Mouse (Mus musculus): ENCODE data around the gene Gm3045. TPM values are rescaled to one million over a fixed set of nuclear protein-coding genes. Genes with fewer than 3 reads are reported as not detected.

Gm3045 gene
- polyA plus RNA-seq, 1 experiment from 2014 or later, result not detected

DNA sequence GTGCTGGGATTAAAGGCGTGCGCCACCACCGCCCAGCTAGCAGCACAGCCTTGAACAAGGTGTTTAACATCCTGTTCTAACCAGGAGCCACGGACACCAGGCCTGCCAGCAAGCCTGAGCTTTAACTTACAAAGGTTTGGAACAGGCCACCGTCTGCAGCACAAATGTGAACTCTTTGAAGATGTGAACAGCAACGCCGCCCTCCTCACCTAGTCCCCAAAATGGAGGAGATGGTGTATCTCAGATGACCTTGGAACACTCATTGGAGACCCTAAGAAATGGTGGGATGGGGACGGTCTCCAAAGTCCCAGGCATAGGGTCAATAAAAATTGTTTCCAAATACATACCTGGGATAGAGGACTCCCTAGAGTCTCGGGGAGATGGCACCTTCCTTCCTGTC lies 46.3 kb downstream of the Gm3045 start:
- Histone ChIP-seq H3K9ac (replicated peaks; ENCODE audit: low read depth, low read length) (no peak overlapping the region), H3K4me2 (ENCODE audit: low read depth, low read length) (no peak overlapping the region), H3K27ac (ENCODE audit: low read depth, low read length) (no peak overlapping the region), H3K36me3 (ENCODE audit: control insufficient read depth, insufficient read depth, low read length) (no peaks in the 10 kb centered on the region), H3K27me3 (ENCODE audit: control insufficient read depth, insufficient read depth, low read length) (no peaks in the 10 kb centered on the region), H3K9me3 (ENCODE audit: control insufficient read depth, low read length) (no peaks in the 10 kb centered on the region), H3K4me3 (ENCODE audit: low read depth, low read length) (no peak overlapping the region), H3K4me1 (ENCODE audit: control insufficient read depth, insufficient read depth, low read length) (no peaks in the 10 kb centered on the region)
- 90% methylated on average over 9 of the region's 9 CpGs for WGBS
- ATAC-seq (ENCODE audit: low read depth), result no peak

GRCm38 (mm10) chr13:56475363-56475762 lies 49.0 kb downstream of the Gm3045 start:
- Histone ChIP-seq H3K4me3 (ENCODE audit: low read depth, low read length) (no peak overlapping the region), H3K36me3 (ENCODE audit: control insufficient read depth, insufficient read depth, low read length) (no peaks in the 10 kb centered on the region), H3K4me2 (ENCODE audit: low read depth, low read length) (no peak overlapping the region), H3K27ac (ENCODE audit: low read depth, low read length) (no peak overlapping the region), H3K27me3 (ENCODE audit: control insufficient read depth, insufficient read depth, low read length) (no peaks in the 10 kb centered on the region), H3K9ac (replicated peaks; ENCODE audit: low read depth, low read length) (no peak overlapping the region), H3K4me1 (ENCODE audit: control insufficient read depth, insufficient read depth, low read length) (no peaks in the 10 kb centered on the region), H3K9me3 (ENCODE audit: control insufficient read depth, low read length) (no peaks in the 10 kb centered on the region)
- 0 out of 2 replicates have a peak, but pooled peaks have one; percentile 49 for ATAC-seq (ENCODE audit: low read depth)
- 27% methylated on average over 4 of the region's 4 CpGs for WGBS

DNA sequence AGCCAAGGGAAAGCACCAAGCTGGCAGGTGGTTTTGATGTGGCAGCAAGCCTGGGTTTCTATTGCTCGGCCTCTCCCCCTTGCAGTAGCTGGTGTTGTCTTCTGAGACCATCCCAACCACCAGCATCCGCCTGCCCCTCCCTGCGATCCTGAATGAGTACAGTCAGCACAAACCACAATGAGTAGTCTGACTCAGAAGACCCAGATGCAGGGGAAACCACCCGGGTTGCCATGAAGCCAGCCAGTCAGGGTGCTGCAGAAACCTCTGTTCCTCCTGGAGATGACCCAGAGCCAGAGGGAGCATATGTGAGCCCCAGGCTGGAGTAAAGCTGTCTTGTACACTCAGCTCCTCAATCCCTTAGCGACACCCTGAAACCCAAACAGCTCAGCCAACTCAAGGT lies 50.4 kb downstream of the Gm3045 start:
- no peak for ATAC-seq (ENCODE audit: low read depth)
- Histone ChIP-seq H3K27me3 (ENCODE audit: control insufficient read depth, insufficient read depth, low read length) (no peaks in the 10 kb centered on the region), H3K9me3 (ENCODE audit: control insufficient read depth, low read length) (no peaks in the 10 kb centered on the region), H3K4me2 (ENCODE audit: low read depth, low read length) (no peak overlapping the region), H3K36me3 (ENCODE audit: control insufficient read depth, insufficient read depth, low read length) (no peaks in the 10 kb centered on the region), H3K9ac (replicated peaks; ENCODE audit: low read depth, low read length) (no peak overlapping the region), H3K4me3 (ENCODE audit: low read depth, low read length) (no peak overlapping the region), H3K4me1 (ENCODE audit: control insufficient read depth, insufficient read depth, low read length) (no peaks in the 10 kb centered on the region), H3K27ac (ENCODE audit: low read depth, low read length) (no peak overlapping the region)
- 80% methylated on average over 5 of the region's 5 CpGs for WGBS

DNA sequence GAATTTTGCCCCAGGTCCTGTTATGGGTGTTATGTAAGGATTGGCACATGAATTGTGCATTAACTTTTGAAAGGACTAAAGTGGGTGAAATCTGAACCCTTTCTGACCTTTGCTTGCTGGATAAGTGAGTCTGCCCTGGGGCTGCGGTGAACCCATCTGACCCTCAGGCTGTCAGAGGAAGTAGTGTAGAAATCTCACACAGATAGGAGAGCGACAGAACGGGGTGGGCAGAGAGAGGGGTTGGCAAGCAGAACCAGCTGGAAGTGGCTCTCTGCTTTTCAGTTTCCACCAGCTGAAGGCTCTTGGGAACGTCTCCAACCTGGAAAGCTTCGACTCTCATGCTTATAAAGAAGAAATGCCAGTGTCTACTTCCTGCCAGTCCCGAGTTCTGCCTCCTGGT lies 50.9 kb downstream of the Gm3045 start:
- H3K9ac ChIP-seq (replicated peaks; ENCODE audit: low read depth, low read length), result no peak overlapping the region
- ATAC-seq (ENCODE audit: low read depth), result no peak
- WGBS, result 66% methylated on average over 6 of the region's 6 CpGs

GRCm38 (mm10) chr13:56478027-56478426 lies 51.6 kb downstream of the Gm3045 start:
- H3K27me3 ChIP-seq (ENCODE audit: control insufficient read depth, insufficient read depth, low read length), result no peaks in the 10 kb centered on the region
- no peaks in the 10 kb centered on the region for H3K4me1 ChIP-seq (ENCODE audit: control insufficient read depth, insufficient read depth, low read length)
- no peak overlapping the region for H3K4me3 ChIP-seq (ENCODE audit: low read depth, low read length)
- WGBS, result 82% methylated on average over 6 of the region's 6 CpGs
- no peaks in the 10 kb centered on the region for H3K36me3 ChIP-seq (ENCODE audit: control insufficient read depth, insufficient read depth, low read length)
- no peaks in the 10 kb centered on the region for H3K9me3 ChIP-seq (ENCODE audit: control insufficient read depth, low read length)
- H3K27ac ChIP-seq (ENCODE audit: low read depth, low read length), result no peak overlapping the region
- no peak overlapping the region for H3K9ac ChIP-seq (replicated peaks; ENCODE audit: low read depth, low read length)
- ATAC-seq (ENCODE audit: low read depth), result no peak
- no peak overlapping the region for H3K4me2 ChIP-seq (ENCODE audit: low read depth, low read length)

More for the DNA sequence above, 50.9 kb downstream of the Gm3045 start:
- no peak overlapping the region for H3K4me2 ChIP-seq (ENCODE audit: low read depth, low read length)
- H3K27ac ChIP-seq (ENCODE audit: low read depth, low read length), result no peak overlapping the region
- H3K9me3 ChIP-seq (ENCODE audit: control insufficient read depth, low read length), result no peaks in the 10 kb centered on the region
- no peaks in the 10 kb centered on the region for H3K36me3 ChIP-seq (ENCODE audit: control insufficient read depth, insufficient read depth, low read length)
- H3K4me1 ChIP-seq (ENCODE audit: control insufficient read depth, insufficient read depth, low read length), result no peaks in the 10 kb centered on the region
- no peaks in the 10 kb centered on the region for H3K27me3 ChIP-seq (ENCODE audit: control insufficient read depth, insufficient read depth, low read length)
- no peak overlapping the region for H3K4me3 ChIP-seq (ENCODE audit: low read depth, low read length)

DNA sequence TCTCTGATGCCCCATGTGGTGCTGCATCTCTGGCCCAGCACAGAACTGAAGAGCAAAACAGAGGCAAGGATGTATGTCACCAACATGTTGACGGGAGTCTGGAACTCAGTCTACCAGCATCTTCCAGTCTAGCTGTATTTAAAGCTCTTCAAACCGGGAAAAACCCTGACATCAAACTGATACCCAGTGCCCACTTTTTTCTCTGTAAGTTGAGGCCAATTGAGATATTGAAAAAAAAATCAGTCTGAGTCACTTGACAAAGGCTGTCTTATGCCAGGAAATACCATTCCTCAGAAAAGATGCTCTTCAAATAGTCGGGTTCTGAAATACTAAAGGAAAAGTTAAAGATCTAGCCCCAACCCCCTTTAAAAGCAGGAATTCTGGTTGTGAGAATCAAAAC lies 55.8 kb downstream of the Gm3045 start, which contains the start of gene Il9:
Gene Il9, minus strand, starts transcription at position 101 of the 400 bp plus-strand sequence.
- Histone ChIP-seq H3K36me3 (ENCODE audit: control insufficient read depth, insufficient read depth, low read length) (no peaks in the 10 kb centered on the region), H3K27me3 (ENCODE audit: control insufficient read depth, insufficient read depth, low read length) (no peaks in the 10 kb centered on the region), H3K4me1 (ENCODE audit: control insufficient read depth, insufficient read depth, low read length) (no peaks in the 10 kb centered on the region), H3K9me3 (ENCODE audit: control insufficient read depth, low read length) (no peaks in the 10 kb centered on the region), H3K4me2 (ENCODE audit: low read depth, low read length) (no peak within 1 kb of the TSS), H3K9ac (replicated peaks; ENCODE audit: low read depth, low read length) (no peak within 1 kb of the TSS), H3K4me3 (ENCODE audit: low read depth, low read length) (no peak within 1 kb of the TSS), H3K27ac (ENCODE audit: low read depth, low read length) (no peak within 1 kb of the TSS)
- ATAC-seq (ENCODE audit: low read depth), result no peak
- 90% methylated on average over 3 of the region's 3 CpGs for WGBS

Other genes starting within 250 kb of the Gm3045 start
- 0.28 and 0.68 TPM in 2 replicates for gene Tifab, start 247.7 kb upstream of the Gm3045 start, polyA plus RNA-seq (2014; fragmentation: Nextera tagmentation; extraction: Ambion mirVana)
- gene Neurog1, start 174.4 kb upstream of the Gm3045 start, polyA plus RNA-seq (2014; fragmentation: Nextera tagmentation; extraction: Ambion mirVana), result 0.15 and 0.16 TPM in 2 replicates
- 1.6 and 2.5 TPM in 2 replicates for gene Cxcl14, start 130.0 kb upstream of the Gm3045 start, polyA plus RNA-seq (2014; fragmentation: Nextera tagmentation; extraction: Ambion mirVana)
- gene Slc25a48, start 11.8 kb downstream of the Gm3045 start, polyA plus RNA-seq (2014; fragmentation: Nextera tagmentation; extraction: Ambion mirVana), result not detected in 2 replicates
- not detected in 2 replicates for gene Il9, start 55.7 kb downstream of the Gm3045 start, polyA plus RNA-seq (2014; fragmentation: Nextera tagmentation; extraction: Ambion mirVana)
- 5.3 and 6.1 TPM in 2 replicates for gene Fbxl21, start 95.9 kb downstream of the Gm3045 start, polyA plus RNA-seq (2014; fragmentation: Nextera tagmentation; extraction: Ambion mirVana)
- gene Lect2, start 121.9 kb downstream of the Gm3045 start, polyA plus RNA-seq (2014; fragmentation: Nextera tagmentation; extraction: Ambion mirVana), result 0.33 TPM in 1 of 2 replicates, not detected in the other
- gene Tgfbi, start 182.9 kb downstream of the Gm3045 start, polyA plus RNA-seq (2014; fragmentation: Nextera tagmentation; extraction: Ambion mirVana), result 0.87 and 7.9 TPM in 2 replicates